Mouse (Mus musculus) forebrain, embryonic 12.5 days (tissue): Measurements from ENCODE around the gene Crtc1. TPM values are rescaled to one million over a fixed set of nuclear protein-coding genes. Genes with fewer than 3 reads are reported as not detected.

ENCODE experiments used
- ATAC-seq: fragments of 200-750 bp; cut with Nextera tagmentation; 2 replicates; pipeline ENCODE4 v1.8.0; 2017; ENCODE audit warnings: moderate TSS enrichment; ENCODE audit not compliant: low FRiP score
- H3K27ac ChIP-seq: fragments of 300-500 bp; sonication (generic); 2 replicates; pipeline ENCODE4 v1.5.1; 2016; ENCODE audit warnings: mild to moderate bottlenecking
- H3K27me3 ChIP-seq: fragments of 300-500 bp; sonication (generic); 2 replicates; pipeline ENCODE4 v1.6.1; 2016; ENCODE audit warnings: mild to moderate bottlenecking
- H3K36me3 ChIP-seq: fragments of 300-500 bp; sonication (generic); replicated peaks from 2 replicates; pipeline ENCODE4 v1.6.1; 2016; ENCODE audit warnings: mild to moderate bottlenecking
- H3K4me1 ChIP-seq: fragments of 300-500 bp; sonication (generic); 2 replicates; pipeline ENCODE4 v1.6.1; 2016
- H3K4me2 ChIP-seq: fragments of 300-500 bp; sonication (generic); 2 replicates; pipeline ENCODE4 v1.6.1; 2016; ENCODE audit warnings: mild to moderate bottlenecking, moderate library complexity
- H3K4me3 ChIP-seq: fragments of 300-500 bp; sonication (generic); replicated peaks from 2 replicates; pipeline ENCODE4 v1.5.1; 2016; ENCODE audit warnings: mild to moderate bottlenecking
- H3K9ac ChIP-seq: fragments of 300-500 bp; sonication (generic); 2 replicates; pipeline ENCODE4 v1.6.1; 2016; ENCODE audit warnings: mild to moderate bottlenecking
- H3K9me3 ChIP-seq: fragments of 300-500 bp; sonication (generic); 2 replicates; pipeline ENCODE4 v1.6.1; 2016
- WGBS: fragments of 180-500 bp; shearing (Covaris S2); methylation state at CpG from one replicate; pipeline ENCODE4 v1.1.7; 2016; 5-methylcytosine and 5-hydroxymethylcytosine counted together
- polyA plus RNA-seq: library from polyadenylated mRNA; unstranded; fragments of >200 nt; fragmentation: Nextera tagmentation; extraction: Ambion mirVana; gene quantifications from 2 replicates; pipeline ENCODE4 v1.2.1, GENCODE M21; 2016

The Crtc1 gene
- polyA plus RNA-seq, 1 experiment from 2014 or later, result 18.3 TPM

DNA sequence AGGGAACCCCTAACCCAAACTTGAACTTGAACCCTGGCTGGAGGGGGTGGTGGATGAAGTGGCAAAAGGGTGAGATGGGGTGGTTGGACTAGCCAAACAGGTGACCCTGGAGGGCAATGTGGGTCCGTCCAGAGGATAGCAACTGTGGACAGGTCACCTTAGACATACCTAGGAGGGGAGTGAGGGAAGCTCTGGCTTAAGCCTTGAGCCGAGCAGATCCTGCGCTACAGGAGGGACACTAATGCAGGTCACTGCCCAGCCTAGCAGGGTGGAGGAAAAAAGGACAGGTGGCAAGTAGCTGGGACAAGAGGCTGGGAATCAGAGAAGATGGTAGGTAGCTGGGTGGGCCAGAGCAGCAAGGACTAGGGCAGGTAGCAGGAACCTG lies 87.4 kb downstream of the Crtc1 start:
- peaks cover 21% of the 10 kb centered on the region for H3K36me3 ChIP-seq
- peaks cover 46% of the 10 kb centered on the region for H3K4me1 ChIP-seq
- H3K9me3 ChIP-seq, result no peaks in the 10 kb centered on the region
- no peaks in the 10 kb centered on the region for H3K27me3 ChIP-seq
- peak overlapping the region; percentile 99 for H3K4me2 ChIP-seq
- H3K27ac ChIP-seq, result no peak overlapping the region
- WGBS, result 33% methylated on average over 3 of the region's 3 CpGs
- H3K4me3 ChIP-seq, result peak overlapping the region; percentile 100
- H3K9ac ChIP-seq, result peak overlapping the region; percentile 99
- ATAC-seq, result no peak

DNA sequence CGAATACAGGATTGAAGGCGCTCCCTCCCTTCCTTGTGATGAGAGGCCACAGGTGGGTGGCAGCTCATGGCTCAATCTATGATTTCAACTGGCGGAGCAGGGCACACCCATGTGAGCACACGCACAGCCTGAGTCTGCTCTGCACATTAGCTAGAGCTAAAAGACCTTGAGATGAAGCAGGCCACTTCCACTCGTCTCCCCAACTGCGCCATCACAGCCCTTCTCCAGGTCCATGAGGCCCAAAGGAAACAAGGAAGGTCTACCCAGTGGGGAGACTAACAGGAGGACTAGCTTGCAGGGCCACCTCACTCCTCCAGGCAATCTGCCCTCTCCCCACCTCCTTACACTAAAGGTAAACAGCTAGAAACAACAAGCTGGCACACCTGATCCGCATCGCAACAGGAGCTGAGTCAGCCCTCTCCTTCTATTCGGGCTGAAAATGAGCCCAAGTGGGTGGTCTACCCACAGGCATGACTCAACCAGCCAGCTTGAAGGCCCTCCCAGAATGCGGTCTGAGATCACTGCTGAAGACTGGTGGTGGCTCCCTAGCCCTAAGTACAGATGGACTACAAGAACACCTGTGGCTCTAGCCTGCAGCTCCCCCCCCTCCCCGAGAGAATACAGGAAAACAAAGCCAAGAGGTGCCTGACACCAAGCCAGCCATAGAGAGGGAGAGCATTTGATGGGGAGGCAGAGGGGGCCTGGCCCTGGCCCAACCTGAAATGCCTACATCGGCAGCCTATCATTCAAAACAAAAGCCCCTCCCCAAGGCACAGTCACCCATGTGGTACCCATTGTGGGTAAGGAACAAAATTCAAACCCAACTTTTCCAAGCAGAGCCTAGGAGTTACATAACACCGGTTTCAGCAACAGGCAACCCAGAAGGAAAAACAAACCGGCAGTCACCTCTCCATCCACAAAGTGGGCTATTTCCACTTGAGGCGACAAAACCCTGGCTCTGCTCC lies 88.1 kb downstream of the Crtc1 start:
- Histone ChIP-seq H3K4me1 (peaks cover 46% of the 10 kb centered on the region), H3K9ac (peak overlapping the region; percentile 99), H3K9me3 (no peaks in the 10 kb centered on the region), H3K4me3 (peak overlapping the region; percentile 100), H3K27me3 (no peaks in the 10 kb centered on the region), H3K27ac (no peak overlapping the region), H3K36me3 (peaks cover 26% of the 10 kb centered on the region), H3K4me2 (peak overlapping the region; percentile 99)
- 58% methylated on average over 15 of the region's 15 CpGs for WGBS
- ATAC-seq, result no peak

DNA sequence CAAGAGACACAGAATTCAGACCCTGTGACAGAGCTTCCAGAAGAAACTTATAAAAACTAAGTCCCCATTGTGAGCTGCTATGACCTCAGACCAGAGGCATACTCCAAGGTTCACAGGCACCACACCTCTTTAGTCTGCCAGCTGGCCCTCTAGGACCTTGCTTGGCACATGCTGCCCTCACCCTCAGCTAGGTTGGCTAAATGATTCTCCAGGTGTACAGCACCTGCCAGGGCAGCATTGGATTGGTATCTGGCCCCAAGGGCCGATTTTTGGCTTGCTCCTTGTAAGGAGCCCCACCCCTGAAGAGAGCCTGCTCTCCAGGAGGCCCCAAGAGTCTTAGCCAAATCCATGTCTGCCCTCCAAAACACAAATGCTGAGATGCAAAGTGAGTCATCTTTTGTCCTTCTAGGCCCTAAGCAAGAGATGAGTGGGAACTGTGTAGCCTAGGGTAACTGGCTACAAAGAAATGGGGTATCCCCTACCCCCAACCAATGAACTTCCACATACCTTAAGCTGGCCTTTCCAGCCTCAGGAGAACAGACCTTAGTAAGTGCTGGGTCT lies 91.4 kb downstream of the Crtc1 start:
- Histone ChIP-seq H3K9me3 (no peaks in the 10 kb centered on the region), H3K27ac (no peak overlapping the region), H3K27me3 (no peaks in the 10 kb centered on the region), H3K4me3 (no peak overlapping the region), H3K4me1 (peaks cover 40% of the 10 kb centered on the region), H3K4me2 (no peak overlapping the region), H3K9ac (no peak overlapping the region), H3K36me3 (peaks cover 43% of the 10 kb centered on the region)
- WGBS, result 71% methylated on average over 1 of the region's 1 CpGs
- ATAC-seq, result no peak

DNA sequence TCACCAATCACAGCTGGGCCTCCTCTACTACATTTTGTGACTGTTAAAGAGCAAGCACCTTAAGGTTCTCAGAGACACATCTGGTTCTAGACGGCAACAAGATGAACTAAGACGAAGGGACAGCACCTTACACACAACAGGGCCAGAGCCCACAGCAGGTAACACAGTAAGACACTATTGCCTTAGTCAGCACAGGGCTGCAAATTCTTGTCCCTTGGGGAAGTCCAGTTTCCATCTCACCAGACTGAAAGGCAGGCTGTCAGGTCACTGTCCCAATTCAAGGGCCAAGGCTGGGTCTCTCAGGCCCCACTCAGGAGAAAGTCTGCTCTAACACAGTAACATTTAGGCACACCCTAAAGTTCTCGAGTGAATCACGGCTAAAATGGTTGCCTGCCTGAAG lies 91.9 kb downstream of the Crtc1 start:
- WGBS, result 90% methylated on average over 4 of the region's 4 CpGs
- H3K36me3 ChIP-seq, result peaks cover 48% of the 10 kb centered on the region
- H3K27ac ChIP-seq, result no peak overlapping the region
- H3K27me3 ChIP-seq, result no peaks in the 10 kb centered on the region
- ATAC-seq, result no peak
- H3K9ac ChIP-seq, result no peak overlapping the region
- peaks cover 40% of the 10 kb centered on the region for H3K4me1 ChIP-seq
- no peak overlapping the region for H3K4me2 ChIP-seq
- no peaks in the 10 kb centered on the region for H3K9me3 ChIP-seq
- H3K4me3 ChIP-seq, result no peak overlapping the region

DNA sequence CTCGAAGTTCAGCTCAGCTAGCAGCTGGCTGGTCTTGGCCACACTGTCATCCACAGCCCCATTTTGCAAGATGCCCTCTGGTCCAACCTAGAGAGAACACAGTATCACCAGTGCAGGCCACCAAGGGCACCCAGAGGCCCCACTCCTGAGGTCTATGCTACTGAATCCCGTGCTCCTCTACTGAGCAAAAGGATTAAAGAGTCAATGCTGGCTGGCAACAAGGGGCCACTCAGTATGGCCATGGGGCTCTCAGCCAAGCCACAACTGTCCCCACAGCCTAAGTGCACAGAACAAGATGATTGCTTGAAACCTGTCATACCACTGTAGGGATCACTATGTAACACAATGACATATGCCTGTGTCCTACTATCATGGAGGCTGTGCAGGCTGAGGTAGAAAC lies 95.1 kb downstream of the Crtc1 start:
- no peak overlapping the region for H3K9ac ChIP-seq
- H3K4me2 ChIP-seq, result no peak overlapping the region
- no peaks in the 10 kb centered on the region for H3K9me3 ChIP-seq
- H3K4me1 ChIP-seq, result peaks cover 9% of the 10 kb centered on the region
- H3K27ac ChIP-seq, result no peak overlapping the region
- ATAC-seq, result no peak
- H3K36me3 ChIP-seq, result peaks cover 74% of the 10 kb centered on the region
- 85% methylated on average over 2 of the region's 2 CpGs for WGBS
- no peak overlapping the region for H3K4me3 ChIP-seq
- H3K27me3 ChIP-seq, result no peaks in the 10 kb centered on the region

DNA sequence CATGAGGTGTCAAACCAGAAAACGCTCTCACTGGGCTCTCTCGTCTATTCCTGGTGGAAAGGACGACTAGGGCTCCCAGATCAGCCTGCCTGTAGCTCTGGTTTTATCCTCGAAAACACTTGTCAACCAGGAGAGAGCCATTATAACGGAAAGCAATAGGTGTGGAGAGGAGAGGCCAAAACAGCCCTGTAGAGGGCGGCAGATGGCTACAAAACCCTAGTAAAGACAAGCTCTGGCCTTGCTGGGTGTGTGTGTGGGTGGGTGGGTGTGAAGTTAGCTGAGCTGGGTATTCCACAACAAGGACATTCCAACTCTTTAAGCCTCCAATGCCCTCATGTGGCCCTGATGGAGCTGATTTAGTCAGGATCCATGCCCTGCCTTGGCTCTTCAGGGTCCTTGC lies 95.7 kb downstream of the Crtc1 start:
- peaks cover 4% of the 10 kb centered on the region for H3K4me1 ChIP-seq
- no peaks in the 10 kb centered on the region for H3K9me3 ChIP-seq
- ATAC-seq, result no peak; the same call in 1 of the 2 replicates
- H3K27me3 ChIP-seq, result no peaks in the 10 kb centered on the region
- no peak overlapping the region for H3K4me2 ChIP-seq
- H3K9ac ChIP-seq, result no peak overlapping the region
- H3K36me3 ChIP-seq, result peaks cover 74% of the 10 kb centered on the region
- WGBS, result 61% methylated on average over 6 of the region's 6 CpGs
- no peak overlapping the region for H3K27ac ChIP-seq
- H3K4me3 ChIP-seq, result no peak overlapping the region

DNA sequence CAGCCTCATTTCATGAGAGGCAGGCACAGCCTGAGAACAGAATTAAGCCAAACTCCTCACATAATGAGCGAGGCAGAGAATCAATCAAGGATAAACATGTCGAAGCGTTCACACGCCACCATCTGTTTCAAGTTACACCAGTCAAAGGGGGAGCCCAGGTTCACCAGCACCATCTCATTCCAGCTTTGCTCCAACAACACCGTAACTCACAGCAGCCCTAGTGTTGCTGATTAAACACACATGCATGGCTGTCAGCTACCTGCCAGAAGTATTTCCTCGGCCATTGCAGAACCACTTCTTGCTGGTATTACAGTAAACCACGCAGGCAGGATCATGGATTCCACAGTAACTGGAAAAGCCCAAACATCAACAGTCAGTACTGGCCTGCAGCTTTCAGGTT lies 96.3 kb downstream of the Crtc1 start:
- Histone ChIP-seq H3K4me3 (no peak overlapping the region), H3K36me3 (peaks cover 74% of the 10 kb centered on the region), H3K9me3 (no peaks in the 10 kb centered on the region), H3K4me2 (no peak overlapping the region), H3K27me3 (no peaks in the 10 kb centered on the region), H3K4me1 (no peaks in the 10 kb centered on the region), H3K27ac (no peak overlapping the region; the same call in 1 of the 2 replicates), H3K9ac (no peak overlapping the region)
- 84% methylated on average over 7 of the region's 7 CpGs for WGBS
- no peak for ATAC-seq

DNA sequence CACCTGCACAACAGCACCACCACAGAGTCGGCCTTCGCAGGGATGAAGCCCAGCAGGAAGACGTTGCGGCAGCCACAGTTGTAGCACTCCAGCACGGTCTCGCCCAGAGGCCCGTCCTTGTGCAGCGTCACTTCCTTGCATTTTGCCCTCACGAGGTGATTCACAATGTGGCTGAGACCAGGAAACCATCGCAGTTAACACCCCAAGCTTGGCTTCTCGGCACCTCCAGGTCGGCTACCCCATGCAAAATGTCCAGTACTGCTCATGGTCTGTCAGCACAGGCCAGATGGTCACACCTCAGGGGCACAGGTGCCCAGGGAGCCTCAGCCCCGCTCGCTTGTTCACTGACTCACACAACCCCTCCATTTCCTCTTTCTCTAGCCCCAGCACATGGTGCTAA lies 97.4 kb downstream of the Crtc1 start:
- 91% methylated on average over 14 of the region's 14 CpGs for WGBS
- peaks cover 82% of the 10 kb centered on the region for H3K36me3 ChIP-seq
- H3K4me1 ChIP-seq, result no peaks in the 10 kb centered on the region

DNA sequence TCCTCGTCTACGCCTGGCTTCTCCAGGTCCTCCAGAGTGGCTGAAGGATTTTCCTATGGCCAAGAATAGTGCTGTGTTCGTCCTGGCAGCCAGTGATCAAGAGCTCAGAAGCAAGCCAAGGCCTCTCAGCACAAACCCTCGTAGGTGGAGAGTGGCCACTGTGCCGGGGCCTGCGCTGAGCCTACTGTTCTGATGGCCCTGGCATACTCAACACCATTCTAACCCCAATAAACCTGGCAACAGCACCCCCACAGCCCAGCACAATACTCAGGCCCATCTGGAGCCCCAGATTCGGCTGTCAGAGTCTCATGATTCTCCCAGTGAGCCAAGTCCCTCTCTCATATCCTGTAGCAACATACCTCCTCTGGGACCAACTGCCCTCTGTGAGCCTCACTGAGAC lies 98.7 kb downstream of the Crtc1 start:
- Histone ChIP-seq H3K4me3 (no peak overlapping the region), H3K9me3 (no peaks in the 10 kb centered on the region), H3K4me2 (no peak overlapping the region), H3K4me1 (no peaks in the 10 kb centered on the region), H3K27me3 (no peaks in the 10 kb centered on the region), H3K36me3 (peaks cover 86% of the 10 kb centered on the region), H3K9ac (no peak overlapping the region), H3K27ac (no peak overlapping the region)
- no peak for ATAC-seq
- 94% methylated on average over 7 of the region's 7 CpGs for WGBS

More for the DNA sequence above, 97.4 kb downstream of the Crtc1 start:
- ATAC-seq, result no peak
- Histone ChIP-seq H3K4me3 (no peak overlapping the region), H3K27me3 (no peaks in the 10 kb centered on the region), H3K4me2 (no peak overlapping the region), H3K9ac (no peak overlapping the region), H3K9me3 (no peaks in the 10 kb centered on the region), H3K27ac (no peak overlapping the region)

DNA sequence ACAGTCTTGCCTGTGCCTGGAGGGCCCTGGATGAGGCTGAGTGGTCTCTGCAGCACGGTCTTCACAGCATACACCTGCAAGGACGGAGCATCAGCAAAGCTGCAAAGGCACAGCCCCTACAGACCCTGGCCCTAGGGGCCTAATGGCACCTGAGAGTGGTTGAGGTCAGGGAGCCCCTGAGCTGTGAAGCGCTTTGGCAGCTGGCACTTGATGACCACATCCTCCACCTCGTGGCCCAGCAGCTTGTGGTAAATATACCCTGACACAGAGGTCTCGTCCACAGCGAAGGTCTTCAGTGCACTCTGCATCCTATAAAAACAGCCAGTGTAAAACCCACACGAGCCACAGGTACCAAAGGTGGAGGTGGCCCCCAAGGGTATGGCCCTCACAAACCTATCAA lies 100.4 kb downstream of the Crtc1 start:
- no peaks in the 10 kb centered on the region for H3K9me3 ChIP-seq
- H3K4me3 ChIP-seq, result no peak overlapping the region
- 95% methylated on average over 7 of the region's 7 CpGs for WGBS
- ATAC-seq, result no peak
- H3K27ac ChIP-seq, result no peak overlapping the region
- no peaks in the 10 kb centered on the region for H3K27me3 ChIP-seq
- H3K9ac ChIP-seq, result no peak overlapping the region
- no peak overlapping the region for H3K4me2 ChIP-seq
- H3K4me1 ChIP-seq, result no peaks in the 10 kb centered on the region
- H3K36me3 ChIP-seq, result peaks cover 100% of the 10 kb centered on the region

DNA sequence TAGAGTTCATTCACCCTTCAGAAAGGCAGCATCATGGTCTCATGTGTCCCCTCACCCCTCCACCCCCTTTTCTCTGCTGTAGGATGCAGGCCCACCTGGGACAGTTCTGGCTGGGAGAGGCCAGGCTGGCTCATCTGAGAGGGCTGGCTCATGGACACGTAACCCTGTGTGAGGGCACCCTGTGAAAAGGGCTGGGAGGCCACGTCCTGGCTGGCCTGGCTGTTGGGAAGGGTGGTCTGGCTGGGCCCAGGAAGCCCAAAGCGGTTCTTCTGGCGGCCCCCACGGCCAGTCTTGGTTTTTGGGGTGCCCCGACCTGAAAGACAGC lies 106.5 kb downstream of the Crtc1 start:
- 0 out of 2 replicates have a peak overlapping the region, but pooled peaks have one; percentile 8 for H3K27ac ChIP-seq
- no peaks in the 10 kb centered on the region for H3K9me3 ChIP-seq
- H3K36me3 ChIP-seq, result peaks cover 82% of the 10 kb centered on the region
- peaks cover 33% of the 10 kb centered on the region for H3K4me1 ChIP-seq
- no peak for ATAC-seq
- H3K27me3 ChIP-seq, result peaks cover 27% of the 10 kb centered on the region
- 0 out of 2 replicates have a peak overlapping the region, but pooled peaks have one; percentile 56 for H3K9ac ChIP-seq
- no peak overlapping the region for H3K4me2 ChIP-seq
- H3K4me3 ChIP-seq, result no peak overlapping the region
- 95% methylated on average over 6 of the region's 6 CpGs for WGBS
